Mouse (Mus musculus): ENCODE data around the gene Krtap6-1. TPM values are rescaled to one million over a fixed set of nuclear protein-coding genes. Genes with fewer than 3 reads are reported as not detected.

Krtap6-1 gene
- polyA plus RNA-seq (2021; fragmentation: Nextera tagmentation) = not detected in 2 replicates
- long read RNA-seq, experiment 1 = 0 reads
- long read RNA-seq, experiment 2 = 0 reads

DNA sequence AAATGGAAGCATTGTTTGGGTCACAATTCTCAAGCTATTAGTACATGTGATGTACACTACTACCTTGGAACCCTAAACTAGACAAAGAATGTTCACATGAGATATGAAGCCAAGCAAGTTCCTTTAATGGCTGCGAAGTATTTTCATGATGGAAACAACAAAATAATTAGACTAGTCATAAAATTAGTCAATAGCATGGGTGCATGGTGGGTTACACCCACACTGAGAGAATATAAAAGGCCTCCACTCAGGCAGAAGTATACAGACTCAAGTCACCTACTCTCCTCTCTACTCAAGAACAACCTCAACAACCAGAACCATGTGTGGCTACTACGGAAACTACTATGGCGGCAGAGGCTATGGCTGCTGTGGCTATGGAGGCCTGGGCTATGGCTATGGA lies at the start of gene Krtap6-1:
Krtap6-1 (plus strand) TSS at position 301 of the 400 bp plus-strand sequence.

DNA sequence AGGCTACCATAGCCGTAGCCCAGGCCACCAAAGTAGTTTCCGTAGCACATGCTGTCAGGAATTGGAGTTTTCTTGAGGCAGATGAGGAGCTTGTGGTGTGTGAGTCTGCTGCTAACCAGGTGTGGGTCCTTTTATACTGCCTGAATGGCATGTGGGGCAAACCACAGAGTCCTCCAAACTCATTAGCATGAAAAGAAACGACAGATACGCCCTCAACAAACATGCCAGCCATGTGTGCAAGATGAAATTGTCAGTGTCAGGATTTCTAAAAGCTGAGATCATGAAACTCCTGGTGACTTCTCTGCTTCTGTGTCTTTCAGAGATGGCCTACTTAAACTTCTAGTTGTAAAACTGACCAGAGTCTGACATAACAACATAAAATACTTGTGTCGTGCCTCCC lies 20.8 kb upstream of the Krtap6-1 start, which contains the start of gene Krtap22-2:
Krtap22-2 (minus strand) TSS at position 101 of the 400 bp plus-strand sequence.

DNA sequence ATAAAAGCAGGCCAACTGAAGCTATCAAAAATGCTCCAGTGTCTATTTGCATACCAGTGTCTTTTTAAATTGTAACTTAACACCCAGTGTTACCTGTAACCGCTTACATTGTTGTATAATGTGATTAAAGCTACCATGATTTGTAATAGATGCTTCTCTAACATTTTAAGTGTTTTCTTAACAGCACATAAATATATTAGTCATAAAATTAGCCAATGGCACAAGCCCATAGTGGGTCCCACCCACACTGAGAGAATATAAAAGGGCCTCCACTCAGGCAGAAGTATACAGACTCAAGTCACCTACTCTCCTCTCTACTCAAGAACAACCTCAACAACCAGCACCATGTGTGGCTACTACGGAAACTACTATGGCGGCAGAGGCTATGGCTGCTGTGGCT lies 16.5 kb upstream of the Krtap6-1 start, which contains the start of gene Gm10229:
Gm10229 (plus strand) TSS at position 301 of the 400 bp plus-strand sequence.

DNA sequence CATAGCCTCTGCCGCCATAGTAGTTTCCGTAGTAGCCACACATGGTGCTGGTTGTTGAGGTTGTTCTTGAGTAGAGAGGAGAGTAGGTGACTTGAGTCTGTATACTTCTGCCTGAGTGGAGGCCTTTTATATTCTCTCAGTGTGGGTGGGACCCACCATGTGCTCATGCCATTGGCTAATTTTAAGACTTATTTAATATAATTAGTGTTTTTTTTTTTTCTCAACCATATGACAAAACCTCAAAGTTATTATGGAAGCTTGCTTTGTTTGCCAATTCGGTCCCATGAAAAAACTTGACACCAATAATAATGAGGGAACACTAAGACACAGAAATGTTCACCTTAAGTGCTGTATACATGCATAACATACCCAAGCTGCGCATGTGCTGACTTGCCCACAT lies 9.9 kb downstream of the Krtap6-1 start, which contains the start of gene Gm10228:
Gm10228 (minus strand) TSS at position 101 of the 400 bp plus-strand sequence.

DNA sequence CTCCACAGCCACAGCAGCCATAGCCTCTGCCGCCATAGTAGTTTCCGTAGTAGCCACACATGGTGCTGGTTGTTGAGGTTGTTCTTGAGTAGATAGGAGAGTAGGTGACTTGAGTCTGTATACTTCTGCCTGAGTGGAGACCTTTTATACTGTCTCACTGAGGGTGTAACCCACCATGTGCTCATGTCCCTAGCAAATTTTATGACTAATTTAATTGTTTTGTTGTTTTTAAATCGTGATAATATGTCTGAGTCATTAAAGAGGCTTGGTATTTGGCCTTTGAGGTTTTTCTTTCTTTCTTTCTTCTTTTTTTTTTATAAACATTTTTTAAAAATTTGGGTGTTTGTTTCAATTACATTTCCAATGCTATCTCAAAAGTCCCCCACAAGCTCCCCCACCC lies 16.3 kb downstream of the Krtap6-1 start, which contains the start of gene Krtap6-5:
Krtap6-5 (minus strand) TSS at position 101 of the 400 bp plus-strand sequence.

DNA sequence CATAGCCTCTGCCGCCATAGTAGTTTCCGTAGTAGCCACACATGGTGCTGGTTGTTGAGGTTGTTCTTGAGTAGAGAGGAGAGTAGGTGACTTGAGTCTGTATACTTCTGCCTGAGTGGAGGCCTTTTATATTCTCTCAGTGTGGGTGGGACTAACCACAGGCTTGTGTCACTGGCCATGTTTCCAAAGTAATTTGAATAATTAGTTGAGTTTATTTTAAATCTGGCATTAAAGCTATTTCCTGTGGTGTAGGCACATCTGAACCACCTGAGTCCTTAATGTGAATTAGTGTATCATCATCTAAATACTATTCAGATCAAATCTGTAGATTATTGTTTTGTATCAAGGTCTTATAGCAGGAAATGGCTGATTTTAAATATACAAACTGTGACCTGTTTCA lies 32.4 kb downstream of the Krtap6-1 start, which contains the start of gene 1110025L11Rik:
1110025L11Rik (minus strand) TSS at position 101 of the 400 bp plus-strand sequence.

Other genes with a start within 250 kb of the Krtap6-1 start
- gene Gm20741, start 219.5 kb upstream of the Krtap6-1 start, polyA plus RNA-seq (2021; fragmentation: Nextera tagmentation) = not detected in 2 replicates
- gene Krtap15, start 211.5 kb upstream of the Krtap6-1 start, polyA plus RNA-seq (2021; fragmentation: Nextera tagmentation) = not detected in 2 replicates
- not detected in 2 replicates for gene Krtap14, start 205.6 kb upstream of the Krtap6-1 start, polyA plus RNA-seq (2021; fragmentation: Nextera tagmentation)
- gene Krtap19-1, start 162.3 kb upstream of the Krtap6-1 start, polyA plus RNA-seq (2021; fragmentation: Nextera tagmentation) = not detected in 2 replicates
- not detected in 2 replicates for gene Krtap19-2, start 157.4 kb upstream of the Krtap6-1 start, polyA plus RNA-seq (2021; fragmentation: Nextera tagmentation)
- not detected in 2 replicates for gene Krtap19-3, start 153.7 kb upstream of the Krtap6-1 start, polyA plus RNA-seq (2021; fragmentation: Nextera tagmentation)
- not detected in 2 replicates for gene Krtap19-4, start 146.6 kb upstream of the Krtap6-1 start, polyA plus RNA-seq (2021; fragmentation: Nextera tagmentation)
- not detected in 2 replicates for gene Krtap19-5, start 135.2 kb upstream of the Krtap6-1 start, polyA plus RNA-seq (2021; fragmentation: Nextera tagmentation)
- not detected in 2 replicates for gene Krtap19-9b, start 99.4 kb upstream of the Krtap6-1 start, polyA plus RNA-seq (2021; fragmentation: Nextera tagmentation)
- not detected in 2 replicates for gene Krtap16-3, start 68.8 kb upstream of the Krtap6-1 start, polyA plus RNA-seq (2021; fragmentation: Nextera tagmentation)
- not detected in 2 replicates for gene Krtap22-2, start 20.9 kb upstream of the Krtap6-1 start, polyA plus RNA-seq (2021; fragmentation: Nextera tagmentation)
- not detected in 2 replicates for gene Gm10229, start 16.4 kb upstream of the Krtap6-1 start, polyA plus RNA-seq (2021; fragmentation: Nextera tagmentation)
- gene Gm10228, start 9.8 kb downstream of the Krtap6-1 start, polyA plus RNA-seq (2021; fragmentation: Nextera tagmentation) = not detected in 2 replicates
- not detected in 2 replicates for gene Krtap6-5, start 16.2 kb downstream of the Krtap6-1 start, polyA plus RNA-seq (2021; fragmentation: Nextera tagmentation)
- gene 1110025L11Rik, start 32.3 kb downstream of the Krtap6-1 start, polyA plus RNA-seq (2021; fragmentation: Nextera tagmentation) = not detected in 2 replicates
- gene Krtap6-3, start 52.3 kb downstream of the Krtap6-1 start, polyA plus RNA-seq (2021; fragmentation: Nextera tagmentation) = not detected in 2 replicates
- not detected in 2 replicates for gene Gm6358, start 109.2 kb downstream of the Krtap6-1 start, polyA plus RNA-seq (2021; fragmentation: Nextera tagmentation)
- gene Gm10061, start 119.4 kb downstream of the Krtap6-1 start, polyA plus RNA-seq (2021; fragmentation: Nextera tagmentation) = not detected in 2 replicates
- not detected in 2 replicates for gene Gm9789, start 126.3 kb downstream of the Krtap6-1 start, polyA plus RNA-seq (2021; fragmentation: Nextera tagmentation)
- gene Gm7735, start 137.8 kb downstream of the Krtap6-1 start, polyA plus RNA-seq (2021; fragmentation: Nextera tagmentation) = not detected in 2 replicates
- gene 1110057P08Rik, start 143.0 kb downstream of the Krtap6-1 start, polyA plus RNA-seq (2021; fragmentation: Nextera tagmentation) = not detected in 2 replicates
- gene Krtap20-2, start 174.2 kb downstream of the Krtap6-1 start, polyA plus RNA-seq (2021; fragmentation: Nextera tagmentation) = not detected in 2 replicates

All from layer of hippocampus, adult 6 months (tissue).